Mouse (Mus musculus): Measurements from ENCODE around the gene Arv1. TPM values are rescaled to one million over a fixed set of nuclear protein-coding genes. Genes with fewer than 3 reads are reported as not detected.

The Arv1 gene
- total RNA-seq, 2 experiments from 2014 or later: 9.2 to 9.4 TPM

DNA sequence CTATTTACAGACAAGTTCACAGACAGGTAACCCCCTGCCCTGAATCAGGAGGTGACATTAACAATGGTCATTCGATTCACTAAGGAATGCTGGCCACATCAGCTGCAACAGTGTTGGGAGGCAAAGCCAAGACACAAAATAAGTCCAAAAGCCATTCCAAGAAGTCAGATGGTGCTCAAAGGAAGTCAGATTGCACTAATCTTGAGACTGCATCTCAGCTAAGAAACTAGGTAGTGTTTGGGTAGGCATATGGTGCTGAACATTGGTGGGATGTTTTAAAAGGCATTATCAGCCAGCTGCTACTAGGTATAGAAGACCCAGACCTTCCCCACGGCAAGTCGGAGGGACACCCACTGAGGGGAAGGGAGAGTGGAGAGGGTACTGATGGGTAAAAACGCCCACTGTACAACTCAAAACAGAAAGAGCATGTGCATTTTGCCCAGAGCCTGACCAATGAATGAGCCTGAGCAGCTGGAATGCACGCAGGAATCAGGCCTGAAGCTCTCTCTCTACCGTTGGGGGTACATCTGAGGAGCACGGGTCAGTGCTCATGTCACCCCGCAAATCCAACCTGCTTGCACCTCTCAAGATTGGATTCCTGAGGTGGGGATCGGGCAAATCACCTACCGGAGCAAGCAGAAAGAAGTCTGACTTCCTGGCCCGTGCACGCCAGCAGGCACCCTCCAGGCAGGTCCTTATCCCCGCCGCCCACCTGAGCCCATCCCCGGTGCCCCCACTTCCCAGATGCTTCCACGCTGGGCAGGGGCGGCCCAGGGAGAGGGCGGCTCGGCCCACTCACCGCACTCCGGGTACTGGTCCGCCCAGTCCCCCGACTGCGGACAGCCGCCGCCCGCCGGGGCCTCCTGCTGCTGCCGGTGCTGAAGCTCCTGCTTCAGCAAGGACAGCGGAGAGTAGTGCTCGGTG is 739 bp upstream of the Arv1 start:
- DNase-seq (ENCODE audit: low spot score in 2 of 2): no peak

DNA sequence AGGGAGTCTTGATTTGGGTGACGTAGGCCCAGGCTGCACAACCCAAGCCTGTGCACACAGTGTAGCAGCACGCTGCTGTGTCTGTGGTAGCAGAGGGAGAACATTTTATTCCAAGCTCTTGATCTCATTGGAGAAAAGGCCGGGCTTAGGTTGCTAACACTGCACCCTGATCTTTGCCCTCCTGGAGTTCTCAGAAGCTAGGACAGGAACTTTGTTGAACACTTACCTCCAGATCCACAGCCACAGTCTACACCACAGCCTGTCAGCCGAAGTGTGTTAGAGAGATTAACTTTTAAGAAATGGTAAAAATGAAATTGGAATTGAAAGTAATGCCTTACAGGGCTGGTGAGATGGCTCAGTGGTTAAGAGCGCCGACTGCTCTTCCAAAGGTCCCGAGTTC is 2.4 kb downstream of the Arv1 start:
- DNase-seq (ENCODE audit: low spot score in 2 of 2): no peak

DNA sequence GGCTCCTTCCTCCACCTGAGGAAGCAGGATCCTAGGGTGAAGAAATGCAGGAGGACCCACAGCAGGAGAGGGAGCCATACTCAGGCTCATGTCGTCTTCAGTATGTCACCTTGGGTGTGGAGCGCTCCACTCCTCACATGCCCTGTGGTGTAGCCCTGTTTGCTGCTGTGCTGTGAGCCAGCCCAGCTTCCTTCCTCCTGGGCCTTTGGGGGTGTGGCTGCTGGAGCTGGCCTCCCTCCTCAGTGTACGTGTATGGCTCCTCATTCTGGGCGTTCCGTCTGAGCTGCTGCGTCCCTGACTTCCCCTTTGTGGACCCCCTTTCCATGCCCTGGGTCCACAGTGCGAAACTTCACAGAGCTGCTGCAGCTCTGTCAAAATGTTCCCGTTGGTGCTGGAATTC is 10.9 kb downstream of the Arv1 start:
- DNase-seq (ENCODE audit: low spot score in 2 of 2): no peak

DNA sequence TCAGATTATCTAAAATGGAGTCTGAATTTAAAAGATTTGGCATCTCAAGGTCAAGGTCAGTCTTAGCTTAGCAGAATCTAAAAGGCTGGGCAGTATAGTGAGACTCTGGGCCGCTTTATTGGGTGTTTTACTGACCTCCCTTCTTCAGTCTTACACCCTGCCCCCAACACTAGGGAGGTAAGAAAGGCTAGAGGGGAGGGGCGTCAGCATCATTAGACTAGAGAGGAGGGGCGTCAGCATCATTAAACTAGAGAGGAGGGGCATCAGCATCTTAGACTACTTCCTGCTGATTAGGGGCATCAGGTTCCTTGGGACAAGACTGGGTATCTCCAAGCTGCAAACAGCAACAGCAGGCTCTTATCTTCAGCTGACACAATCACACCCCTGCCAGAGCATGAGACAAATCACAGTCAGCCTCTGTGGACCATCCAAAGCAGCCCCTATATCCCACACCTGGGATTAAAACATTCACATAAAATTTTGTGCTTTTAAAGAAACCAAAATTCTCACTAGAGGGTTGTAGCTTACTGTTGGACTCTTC is 13.5 kb downstream of the Arv1 start:
- no peak for DNase-seq (ENCODE audit: low spot score in 2 of 2)

DNA sequence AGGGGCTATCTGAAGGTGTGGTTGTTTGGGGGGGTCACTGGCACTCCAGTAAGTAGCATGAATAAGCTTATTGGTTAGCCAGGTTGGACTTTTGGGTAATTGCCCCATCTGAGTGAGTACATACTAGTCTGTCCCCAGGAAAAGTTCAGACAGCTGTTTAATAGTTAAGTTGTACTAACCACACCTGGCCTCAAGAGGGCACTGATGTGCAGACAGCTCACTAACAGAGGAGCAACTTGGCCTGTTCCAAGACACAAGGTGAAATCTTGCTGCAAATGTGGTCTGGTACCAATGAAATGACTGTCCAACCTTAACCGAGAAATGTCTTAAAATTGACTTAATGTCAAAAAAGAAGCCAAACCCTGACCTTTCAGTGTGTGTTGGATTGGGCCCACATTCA is 17.3 kb downstream of the Arv1 start:
- DNase-seq (ENCODE audit: low spot score in 2 of 2): no peak

DNA sequence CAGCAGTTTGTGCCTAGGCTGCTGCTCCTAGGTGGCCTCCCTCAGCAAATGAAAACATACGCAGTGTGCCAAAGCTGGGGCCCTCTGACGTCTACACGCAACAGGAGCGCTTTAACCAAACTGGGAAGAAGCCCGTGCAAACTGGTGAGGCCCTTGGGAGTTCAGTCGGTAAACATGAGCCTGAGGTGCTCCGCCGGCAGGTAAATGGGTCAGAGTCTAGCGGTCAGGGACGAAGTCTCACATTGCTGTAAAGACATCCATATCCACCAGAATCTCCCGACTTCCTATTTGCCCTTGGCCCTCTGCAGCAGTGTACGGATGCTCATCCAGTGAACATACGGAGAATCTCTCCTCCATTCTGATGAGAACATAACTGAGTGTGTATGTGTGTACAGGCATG is 24.7 kb downstream of the Arv1 start:
- DNase-seq (ENCODE audit: low spot score in 2 of 2): no peak

DNA sequence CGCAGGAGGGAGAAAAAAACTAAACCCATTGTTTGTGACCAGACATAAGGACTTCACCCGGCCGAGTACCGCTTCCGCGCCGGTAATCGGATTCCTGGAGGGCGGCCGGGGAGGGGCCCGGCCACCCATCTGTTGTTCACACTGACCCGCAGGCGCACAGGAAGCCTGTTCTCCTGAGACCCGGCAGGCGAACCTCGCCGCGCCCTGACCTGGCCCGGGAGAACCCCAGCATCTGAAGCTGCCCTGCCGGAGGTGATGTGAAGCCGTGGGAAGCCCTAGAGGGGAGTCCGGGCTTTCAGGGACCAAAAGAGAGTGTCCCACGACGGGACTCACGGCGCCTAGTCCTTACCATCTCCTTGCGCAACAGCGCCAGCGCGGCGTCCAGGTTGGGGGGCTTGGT is 29.3 kb downstream of the Arv1 start:
- no peak for DNase-seq (ENCODE audit: low spot score in 2 of 2)

DNA sequence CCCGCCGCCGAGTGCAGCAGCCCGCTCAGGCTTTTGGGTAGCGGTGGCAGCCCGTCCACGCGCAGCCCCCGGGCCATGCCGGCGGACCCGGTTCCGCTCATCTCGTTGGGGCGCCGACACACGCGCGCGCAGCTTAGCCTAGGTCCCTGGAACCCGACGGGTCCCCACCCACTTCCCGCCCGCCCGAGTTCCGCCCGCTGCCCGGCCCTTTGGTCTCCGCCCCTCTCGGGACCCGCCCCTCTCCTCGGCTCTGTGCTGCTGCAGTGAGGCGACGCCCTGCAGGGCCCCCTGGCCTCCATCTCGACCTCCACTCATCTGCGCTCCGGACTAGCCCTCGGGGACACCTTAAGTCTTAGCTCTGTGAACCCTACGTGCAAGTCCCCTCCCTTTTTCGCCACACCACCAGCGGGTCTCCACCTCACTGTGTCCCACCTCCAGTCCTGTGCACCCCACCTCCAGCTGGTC is 29.8 kb downstream of the Arv1 start, which contains the start of gene Fam89a:
Fam89a (minus strand) TSS at position 124 of the 465 bp plus-strand sequence.
- DNase-seq (ENCODE audit: low spot score in 2 of 2): peak; percentile 47

DNA sequence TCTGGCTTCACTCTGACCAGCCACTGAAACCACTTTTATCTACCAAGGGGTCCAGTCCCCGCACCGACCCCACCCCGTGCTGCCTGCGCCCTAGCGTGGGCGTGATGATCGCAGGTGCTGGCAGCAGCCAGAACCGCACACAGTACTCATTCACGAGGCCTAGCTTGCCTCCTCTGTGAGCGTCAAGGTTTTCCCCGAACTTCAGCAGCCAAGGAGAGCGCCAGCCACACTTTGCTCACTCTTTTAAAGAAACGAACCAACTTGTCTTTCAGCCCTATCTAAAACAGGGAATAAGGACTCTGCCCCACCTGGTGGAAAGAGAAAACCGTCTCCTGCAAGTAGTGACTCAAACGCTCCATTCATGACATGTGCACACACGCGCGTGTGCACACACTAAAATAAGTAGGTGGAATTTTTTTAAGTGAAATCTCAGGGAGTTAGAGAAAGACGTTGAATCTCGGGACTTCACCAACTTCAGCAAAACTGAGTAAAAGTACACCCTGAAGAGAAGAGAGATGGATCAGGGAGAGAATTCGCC is 30.5 kb downstream of the Arv1 start:
- DNase-seq (ENCODE audit: low spot score in 2 of 2): no peak

DNA sequence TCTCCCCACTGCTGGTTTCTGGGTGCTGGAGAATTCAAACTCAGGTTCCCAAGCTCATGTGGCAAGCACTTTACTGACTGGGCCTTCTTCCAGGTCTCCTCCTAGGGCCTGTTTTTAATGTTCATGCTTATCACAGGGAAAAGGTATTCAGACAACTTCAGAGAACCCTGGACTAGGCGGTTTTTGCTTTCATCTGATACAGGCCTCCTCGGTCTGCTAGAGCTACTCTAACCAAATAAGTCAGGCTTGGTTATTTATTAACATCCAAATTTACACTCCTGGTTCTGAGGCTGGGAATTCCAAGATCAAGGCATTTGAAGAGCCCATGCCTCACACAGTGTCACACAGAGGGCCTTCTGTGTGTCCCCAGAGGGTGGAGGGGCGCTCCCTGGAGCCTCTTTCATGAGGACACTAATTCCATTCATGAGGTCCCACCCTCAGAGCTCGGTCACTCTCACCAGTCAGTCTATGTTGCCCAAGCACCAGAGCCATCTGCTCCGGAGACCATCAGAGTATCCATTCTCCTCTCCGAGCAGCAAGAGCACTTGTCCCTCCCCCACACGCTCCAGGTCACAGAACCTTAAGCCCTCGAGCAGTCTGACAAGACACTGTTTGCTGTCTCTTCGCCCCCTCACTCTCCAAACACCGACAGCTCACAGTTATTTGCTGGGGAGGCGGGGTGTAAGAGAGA is 32.3 kb downstream of the Arv1 start:
- DNase-seq (ENCODE audit: low spot score in 2 of 2): no peak

DNA sequence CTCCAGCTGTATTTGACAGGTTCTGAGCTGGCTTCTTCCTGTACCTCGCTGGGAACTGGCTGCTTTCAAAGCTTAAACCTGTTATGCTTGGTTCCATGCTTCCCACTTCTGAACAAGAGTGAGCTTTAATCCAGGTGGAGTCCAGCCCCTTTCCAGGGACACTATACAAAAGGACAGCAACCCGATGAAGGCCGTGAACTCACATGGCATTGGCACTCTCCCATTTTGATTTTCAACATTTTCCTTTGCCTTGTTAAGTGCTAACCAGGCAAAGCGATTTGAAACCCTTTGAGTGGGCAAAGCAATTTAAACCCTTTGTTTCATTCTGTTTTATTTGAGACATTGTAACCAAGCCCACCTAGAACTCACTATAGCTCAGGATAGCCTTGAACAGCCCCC is 32.9 kb downstream of the Arv1 start:
- no peak for DNase-seq (ENCODE audit: low spot score in 2 of 2)

DNA sequence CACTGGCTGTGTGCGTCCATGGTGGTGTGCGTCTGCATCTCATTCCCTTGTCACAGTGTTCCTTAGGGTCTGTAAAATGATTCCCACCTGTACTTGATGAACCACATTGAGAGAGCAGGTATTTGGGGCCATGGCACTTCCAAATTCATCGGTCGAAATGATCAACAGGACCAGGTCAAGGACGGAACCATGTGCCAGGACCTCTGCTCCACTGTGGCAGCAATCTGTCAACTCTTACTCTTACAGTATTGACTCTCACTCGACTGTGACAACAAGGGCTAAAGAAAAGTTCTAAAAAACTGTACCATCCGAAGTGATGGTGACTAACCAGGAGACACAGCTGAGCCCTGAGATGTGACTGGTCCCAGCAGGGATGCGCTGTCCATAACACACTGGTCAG is 33.5 kb downstream of the Arv1 start:
- DNase-seq (ENCODE audit: low spot score in 2 of 2): no peak

DNA sequence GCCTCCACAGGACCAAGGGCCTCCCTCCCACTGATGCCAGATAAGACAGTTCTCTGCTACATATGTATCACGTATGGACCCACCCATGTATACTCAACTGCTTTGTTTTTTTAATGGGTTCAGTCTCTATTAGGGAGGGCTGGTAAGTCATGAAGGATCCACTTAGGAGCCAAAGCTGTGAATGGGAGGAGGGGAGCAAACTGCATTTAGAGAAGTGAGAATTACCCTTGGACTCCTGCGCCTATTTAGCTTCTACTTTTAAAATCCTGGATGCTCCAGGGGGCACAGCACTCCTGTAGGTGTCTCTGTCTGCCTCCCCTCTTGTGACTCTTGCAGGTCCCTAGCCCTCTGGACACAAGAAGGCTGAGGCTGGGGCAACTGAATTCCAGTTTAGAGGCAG is 34.2 kb downstream of the Arv1 start:
- no peak for DNase-seq (ENCODE audit: low spot score in 2 of 2)

DNA sequence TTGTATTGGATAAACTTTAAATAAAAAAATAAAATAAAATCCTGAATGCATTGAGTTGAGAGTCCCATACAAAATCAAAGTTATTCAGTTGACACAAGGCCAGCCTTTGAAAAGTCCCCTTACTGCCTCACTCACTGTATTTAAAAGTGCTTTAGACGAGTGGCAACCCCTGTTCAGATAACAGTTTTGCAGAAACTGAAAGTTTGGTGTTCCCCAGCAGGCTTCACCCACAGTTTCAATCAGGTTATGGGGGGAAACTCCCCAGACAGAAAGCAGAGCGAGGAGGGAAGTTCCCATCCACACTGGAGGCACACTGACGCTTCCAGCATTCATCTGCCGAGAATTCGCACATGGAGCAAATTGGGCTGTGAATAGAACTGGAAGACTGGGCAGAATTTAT is 34.7 kb downstream of the Arv1 start:
- DNase-seq (ENCODE audit: low spot score in 2 of 2): no peak

DNA sequence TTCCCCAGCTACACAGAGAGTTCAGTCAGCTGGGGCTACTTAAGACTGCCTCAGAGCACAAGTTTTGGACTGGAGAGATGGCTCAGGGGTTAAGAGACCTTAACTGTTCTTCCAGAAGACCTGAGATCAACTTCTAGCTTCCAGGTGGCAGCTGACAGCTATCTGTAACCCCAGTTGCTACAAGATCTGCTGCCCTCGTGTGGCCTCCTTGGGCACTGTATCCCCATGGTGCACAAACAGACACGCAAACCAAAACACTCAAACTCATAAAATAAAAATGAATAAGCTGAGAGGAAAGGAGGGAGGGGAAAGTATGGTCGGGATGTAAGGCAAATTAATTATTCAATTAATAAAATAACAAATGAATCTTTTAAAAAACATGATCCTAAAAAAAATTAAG is 36.6 kb downstream of the Arv1 start:
- no peak for DNase-seq (ENCODE audit: low spot score in 2 of 2)

DNA sequence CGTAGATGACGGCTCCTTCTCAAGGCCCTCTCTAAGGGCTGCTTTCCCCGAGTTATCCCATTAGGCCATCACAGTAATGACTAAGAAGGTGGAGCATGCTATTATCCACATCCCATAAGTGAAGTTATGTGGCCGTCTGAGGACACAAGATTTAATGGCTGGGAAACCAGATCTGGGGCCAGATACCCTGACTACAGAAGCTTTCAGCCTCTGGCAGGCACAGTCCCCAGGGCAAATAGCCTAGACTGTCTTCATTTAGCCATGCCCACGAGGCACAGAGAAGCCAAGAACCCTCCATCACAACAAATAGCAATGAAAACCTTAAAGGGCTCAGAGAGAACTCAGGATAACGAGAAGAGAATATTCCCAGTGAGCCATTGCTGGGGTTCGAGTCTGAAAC is 41.1 kb downstream of the Arv1 start:
- no peak for DNase-seq (ENCODE audit: low spot score in 2 of 2)

DNA sequence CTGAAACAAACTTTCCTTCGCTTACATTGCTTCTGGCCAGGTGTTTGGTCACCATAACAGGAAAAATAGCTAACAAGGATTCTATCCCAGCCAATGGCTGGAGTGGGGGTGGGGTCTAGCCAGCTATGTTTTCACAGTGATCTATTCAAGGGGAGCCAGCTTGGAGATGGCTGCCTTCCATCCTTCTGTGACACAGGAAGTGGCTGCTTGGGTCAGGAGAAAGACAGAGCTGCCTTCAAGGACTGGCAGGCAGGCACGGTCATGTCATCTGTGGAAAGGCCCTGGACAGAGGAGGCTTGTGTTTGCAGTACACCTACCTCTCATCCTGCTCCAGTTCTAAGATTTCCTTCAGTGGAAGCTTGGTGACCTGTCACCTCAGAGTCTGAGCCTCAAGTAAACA is 50.5 kb downstream of the Arv1 start:
- no peak for DNase-seq (ENCODE audit: low spot score in 2 of 2)

DNA sequence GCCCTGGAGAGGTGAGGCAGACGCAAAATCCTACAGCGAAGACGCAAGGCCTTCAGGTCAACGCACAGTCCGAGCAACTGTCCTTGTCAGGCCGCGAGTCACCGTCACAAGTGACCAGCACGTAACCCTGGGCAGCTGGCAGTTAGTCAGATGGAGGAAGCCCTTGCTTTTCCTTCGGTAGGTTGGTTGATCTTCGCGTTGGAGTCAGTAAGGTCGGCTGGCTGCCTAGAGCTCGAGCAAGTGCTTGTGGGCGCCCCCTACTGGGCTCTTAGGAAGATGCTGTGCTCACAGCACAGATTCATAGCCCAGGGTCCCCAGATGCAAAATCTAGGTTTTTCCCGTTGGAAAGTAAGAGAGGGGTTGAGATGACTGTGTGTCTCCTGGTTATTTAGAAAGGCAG is 53.8 kb downstream of the Arv1 start:
- peak; percentile 66 to 73 for DNase-seq (ENCODE audit: low spot score in 2 of 2)

DNA sequence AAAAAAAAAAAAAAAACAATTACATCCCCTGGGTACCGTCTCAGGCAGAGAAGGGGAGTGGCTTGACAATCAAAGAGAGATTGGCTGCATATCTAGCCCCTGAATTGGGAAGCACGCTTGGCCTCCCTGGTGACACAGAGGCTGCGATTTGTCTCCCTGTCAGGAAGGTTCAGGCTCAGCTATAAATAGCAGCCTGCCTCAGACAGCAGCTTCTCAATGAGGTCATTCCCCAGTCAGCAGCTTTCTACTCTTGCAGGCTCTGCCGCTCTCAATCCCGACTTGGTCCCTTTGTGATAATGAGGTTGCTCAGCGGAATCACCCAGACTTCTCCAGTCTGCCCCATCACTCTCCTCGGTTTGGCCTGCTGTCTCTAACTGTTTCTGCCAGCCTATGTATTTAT is 58.3 kb downstream of the Arv1 start:
- peak; percentile 23 to 34 for DNase-seq (ENCODE audit: low spot score in 2 of 2)

DNA sequence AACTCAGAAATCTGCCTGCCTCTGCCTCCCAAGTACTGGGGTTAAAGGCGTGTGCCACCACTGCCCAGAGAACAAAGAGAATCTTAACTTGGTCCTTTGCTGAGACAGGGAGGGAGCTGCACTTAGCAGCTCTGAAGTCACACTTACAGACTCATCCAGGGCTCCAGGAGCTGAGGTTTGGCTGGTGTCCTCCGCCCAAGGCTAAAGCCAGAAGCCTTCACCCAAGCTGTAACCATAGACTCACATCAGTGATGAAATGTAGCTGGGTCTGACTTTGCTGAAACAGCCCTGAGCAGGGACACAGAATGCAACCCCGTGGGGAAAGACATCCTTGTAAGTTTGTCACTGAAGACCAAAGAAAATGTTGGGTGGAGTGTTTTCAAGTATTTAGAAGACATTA is 60.5 kb downstream of the Arv1 start:
- DNase-seq (ENCODE audit: low spot score in 2 of 2): peak in 1 of 2 experiments; percentile 9

DNA sequence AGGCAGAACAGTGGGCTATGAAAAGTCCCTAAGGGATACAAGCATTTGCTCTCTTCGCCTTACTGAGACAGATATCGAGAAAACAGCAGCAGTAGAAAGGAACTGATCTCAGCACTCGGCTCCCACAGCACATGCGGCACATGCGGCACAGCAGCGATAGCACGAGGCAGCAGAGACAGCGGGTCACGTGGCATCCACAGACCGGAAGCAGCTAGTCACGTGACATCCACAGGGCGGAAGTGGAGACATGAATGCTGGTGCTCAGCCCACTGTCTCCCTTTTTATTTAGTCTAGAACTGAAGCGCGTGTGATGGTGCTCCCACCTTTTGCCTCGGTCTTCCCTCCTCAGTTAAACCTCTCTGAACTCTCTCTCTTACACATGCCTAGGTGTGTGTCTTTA is 61.3 kb downstream of the Arv1 start:
- DNase-seq (ENCODE audit: low spot score in 2 of 2): no peak
